Mouse (Mus musculus) bone marrow, adult 2 months (tissue): ENCODE measurements around the gene Slc25a10. TPM values are rescaled to one million over a fixed set of nuclear protein-coding genes. Genes with fewer than 3 reads are reported as not detected.

Experiments used
- H3K27ac ChIP-seq: fragments of 200-500 bp; 2 replicates; pipeline ENCODE4 v1.5.1; 2012; ENCODE audit warnings: low read depth, mild to moderate bottlenecking, control low read depth, inconsistent platforms, low read length; ENCODE audit not compliant: control insufficient read depth, poor library complexity, insufficient read depth
- H3K4me1 ChIP-seq: fragments of 200-500 bp; 2 replicates; pipeline ENCODE4 v1.6.1; 2011; ENCODE audit warnings: low read length; ENCODE audit not compliant: control insufficient read depth, insufficient read depth
- H3K4me3 ChIP-seq: fragments of 200-500 bp; replicated peaks from 2 replicates; pipeline ENCODE3; 2011; ENCODE audit warnings: mild to moderate bottlenecking, low read depth, low read length, control low read depth; ENCODE audit not compliant: control insufficient read depth
- CTCF ChIP-seq: fragments of 200-500 bp; IDR thresholded peaks from 2 replicates; pipeline ENCODE4 v1.5.1; 2011; ENCODE audit warnings: low read length, control low read depth; ENCODE audit not compliant: control insufficient read depth, insufficient read depth
- POLR2A ChIP-seq: fragments of 200-500 bp; IDR thresholded peaks from 2 replicates; pipeline ENCODE4 v1.6.1; 2011; ENCODE audit warnings: low read depth, mild to moderate bottlenecking, control low read depth, low read length, borderline replicate concordance; ENCODE audit not compliant: control insufficient read depth
- WGBS: fragments of 180-500 bp; shearing (Covaris S2); methylation state at CpG from one replicate; pipeline ENCODE4 v1.1.7; 2018; 5-methylcytosine and 5-hydroxymethylcytosine counted together
- polyA plus RNA-seq: library from polyadenylated mRNA; stranded (reverse); fragments of >200 nt; gene quantifications from 2 replicates; pipeline ENCODE4 v1.2.4, GENCODE M21; 2011; ENCODE audit warnings: low replicate concordance; ENCODE audit not compliant: missing spikeins, insufficient read depth, insufficient read length

Gene Slc25a10
- polyA plus RNA-seq, 1 experiment: 21.0 TPM

- H3K27ac ChIP-seq: no peak overlapping the region
- TF ChIP-seq CTCF (no peak), POLR2A (no peak)
- H3K4me1 ChIP-seq: peaks cover 2% of the 10 kb centered on the region
- H3K4me3 ChIP-seq: no peak overlapping the region
- 76% methylated on average over 3 of the region's 3 CpGs for WGBS
Measured at GRCm38 (mm10) chr11:120535145-120535544, 43.5 kb downstream of the Slc25a10 start.

DNA sequence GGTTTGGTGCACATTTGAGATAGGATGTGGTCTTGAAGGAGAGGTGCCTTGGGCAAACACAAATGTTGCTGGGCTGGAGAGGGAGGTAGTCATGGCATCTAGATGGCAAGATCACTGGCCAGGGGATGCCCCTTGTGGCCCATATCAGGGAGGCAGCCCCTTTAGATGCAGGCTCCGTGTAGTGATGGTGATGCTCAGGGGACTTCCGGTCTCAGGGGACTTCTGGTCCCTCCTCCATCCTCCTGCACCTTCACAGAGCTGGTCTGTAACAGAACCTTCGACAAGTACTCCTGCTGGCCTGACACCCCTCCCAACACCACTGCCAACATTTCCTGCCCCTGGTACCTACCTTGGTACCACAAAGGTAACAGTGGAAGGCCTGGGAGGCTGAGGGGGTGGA is 44.2 kb downstream of the Slc25a10 start:
- Histone ChIP-seq H3K4me3 (no peak overlapping the region), H3K27ac (no peak overlapping the region), H3K4me1 (peaks cover 2% of the 10 kb centered on the region)
- no peak for TF ChIP-seq CTCF
- no peak for TF ChIP-seq POLR2A
- WGBS: 66% methylated on average over 3 of the region's 3 CpGs

DNA sequence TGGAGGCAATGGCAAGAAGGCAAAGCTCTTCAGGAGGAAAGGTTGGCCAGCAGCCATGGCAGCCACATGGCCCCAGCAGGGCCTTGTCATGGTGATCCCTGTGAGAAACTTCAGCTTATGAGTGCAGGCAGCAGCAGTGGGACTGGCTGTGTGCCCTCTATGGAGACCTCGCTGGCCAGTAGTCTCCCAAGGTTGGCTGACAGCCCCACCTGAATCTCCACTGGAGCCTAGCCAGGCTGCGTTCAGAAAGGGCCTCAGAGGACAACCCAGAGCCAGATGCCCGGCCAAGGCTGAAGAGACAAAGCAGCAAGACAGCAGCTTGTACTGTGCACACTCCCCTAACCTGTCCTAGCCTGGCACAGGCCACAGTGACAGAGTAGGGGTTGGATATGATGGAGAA is 46.8 kb downstream of the Slc25a10 start:
- no peak overlapping the region for H3K27ac ChIP-seq
- peaks cover 2% of the 10 kb centered on the region for H3K4me1 ChIP-seq
- WGBS: 72% methylated on average over 3 of the region's 3 CpGs
- TF ChIP-seq POLR2A (no peak), CTCF (no peak)
- no peak overlapping the region for H3K4me3 ChIP-seq

GRCm38 (mm10) chr11:120538955-120539284 is 47.3 kb downstream of the Slc25a10 start:
- no peak overlapping the region for H3K4me3 ChIP-seq
- TF ChIP-seq POLR2A (no peak), CTCF (no peak)
- no peak overlapping the region; the same call in 1 of the 2 replicates for H3K27ac ChIP-seq
- peaks cover 2% of the 10 kb centered on the region for H3K4me1 ChIP-seq
- WGBS: 13% methylated on average over 8 of the region's 8 CpGs

DNA sequence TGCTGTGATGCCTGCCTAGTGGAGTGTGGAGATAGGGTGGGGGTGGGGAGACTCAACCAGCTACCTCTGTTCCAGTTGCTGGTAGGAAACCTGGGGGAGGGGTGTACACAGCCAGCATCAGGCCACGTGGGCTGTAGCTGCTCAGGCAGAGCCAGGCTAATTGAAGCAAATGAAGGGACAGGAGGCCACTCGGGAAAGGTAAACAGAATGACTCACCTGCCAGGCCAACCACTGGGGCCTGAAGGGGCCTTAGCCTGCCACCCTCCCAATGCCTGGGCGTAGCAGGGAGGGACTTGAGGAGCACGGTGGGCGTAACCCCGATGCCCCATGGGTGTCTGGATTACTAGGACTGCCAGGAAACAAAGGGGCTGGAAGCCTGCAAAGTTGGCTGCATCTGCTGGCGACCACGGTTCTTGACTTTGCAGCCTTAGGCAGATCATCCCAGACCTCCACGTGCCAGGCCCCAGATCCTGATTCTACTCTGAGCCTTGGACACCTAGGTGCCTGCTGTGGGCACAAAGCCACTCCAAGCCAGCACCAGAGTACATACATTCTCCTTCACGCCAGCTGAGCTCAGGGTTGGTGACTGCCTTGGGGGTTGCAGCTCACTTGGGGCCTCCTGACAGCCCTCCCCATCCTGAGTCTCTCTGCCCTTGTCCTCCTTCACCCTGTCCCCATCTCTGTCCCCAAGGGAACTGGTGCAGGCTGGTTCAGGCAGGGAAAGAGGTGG is 47.8 kb downstream of the Slc25a10 start:
- no peak overlapping the region; the same call in 1 of the 2 replicates for H3K27ac ChIP-seq
- WGBS: 59% methylated on average over 10 of the region's 10 CpGs
- no peak for TF ChIP-seq CTCF
- no peak for TF ChIP-seq POLR2A

GRCm38 (mm10) chr11:120541907-120542306 is 50.3 kb downstream of the Slc25a10 start:
- peak; percentile 42; the same call in 1 of the 2 replicates for TF ChIP-seq CTCF
- TF ChIP-seq POLR2A: no peak
- 62% methylated on average over 4 of the region's 4 CpGs for WGBS
- Histone ChIP-seq H3K4me1 (peaks cover 2% of the 10 kb centered on the region), H3K4me3 (no peak overlapping the region), H3K27ac (no peak overlapping the region)

More for the DNA sequence above, 47.8 kb downstream of the Slc25a10 start:
- H3K4me3 ChIP-seq: no peak overlapping the region
- H3K4me1 ChIP-seq: peaks cover 2% of the 10 kb centered on the region

- no peak overlapping the region for H3K4me3 ChIP-seq
- H3K4me1 ChIP-seq: peaks cover 2% of the 10 kb centered on the region
- no peak overlapping the region for H3K27ac ChIP-seq
- TF ChIP-seq POLR2A: no peak
- no peak for TF ChIP-seq CTCF
- WGBS: 83% methylated on average over 6 of the region's 6 CpGs
Measured at GRCm38 (mm10) chr11:120542376-120542775, 50.7 kb downstream of the Slc25a10 start.

DNA sequence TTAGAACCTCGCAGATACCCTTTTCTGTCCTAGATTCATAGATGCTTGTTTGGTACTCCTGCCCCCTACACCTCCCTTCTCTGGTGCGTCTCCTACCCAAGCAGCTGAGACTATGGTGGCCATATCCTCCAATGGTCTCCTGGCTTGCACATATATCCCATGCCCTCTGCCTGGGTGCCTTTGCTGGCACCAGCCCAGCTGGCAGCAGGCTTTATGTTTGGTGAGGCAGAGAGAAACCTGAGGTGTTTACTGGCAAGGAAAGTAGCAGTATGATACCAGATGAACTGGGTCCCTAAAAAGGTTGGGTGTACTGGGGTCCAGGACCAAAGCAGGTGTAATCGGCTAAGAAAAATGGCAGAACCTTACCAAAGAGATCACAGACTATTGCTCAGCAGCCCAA is 54.3 kb downstream of the Slc25a10 start:
- Histone ChIP-seq H3K4me1 (peaks cover 4% of the 10 kb centered on the region), H3K4me3 (no peak overlapping the region), H3K27ac (no peak overlapping the region)
- TF ChIP-seq POLR2A: no peak
- no peak for TF ChIP-seq CTCF
- 89% methylated on average over 3 of the region's 3 CpGs for WGBS
